Mouse (Mus musculus) stomach, embryonic 14.5 days (tissue): Measurements from ENCODE around the gene Mthfr. TPM values are rescaled to one million over a fixed set of nuclear protein-coding genes. Genes with fewer than 3 reads are reported as not detected.
A peak's percentile ranks its signal among the peaks of the same experiment; 100 is the strongest.

Experiments
- ATAC-seq: fragments of 200-750 bp; cut with Nextera tagmentation; 2 replicates; pipeline ENCODE4 v1.8.0; 2017; ENCODE audit warnings: low read depth, moderate TSS enrichment; ENCODE audit not compliant: insufficient number of reproducible peaks, insufficient read depth, low FRiP score
- H3K27ac ChIP-seq: fragments of 300-500 bp; sonication (generic); 2 replicates; pipeline ENCODE4 v1.5.1; 2014; ENCODE audit warnings: mild to moderate bottlenecking, low read length, moderate library complexity, mixed read lengths
- H3K27me3 ChIP-seq: fragments of 300-500 bp; sonication (generic); 2 replicates; pipeline ENCODE4 v1.6.1; 2014; ENCODE audit warnings: low read length, control low read depth, mixed read lengths; ENCODE audit not compliant: control insufficient read depth, insufficient read depth
- H3K36me3 ChIP-seq: fragments of 300-500 bp; sonication (generic); 2 replicates; pipeline ENCODE4 v1.6.1; 2014; ENCODE audit warnings: mild to moderate bottlenecking, control low read depth, low read length, moderate library complexity, mixed read lengths; ENCODE audit not compliant: control insufficient read depth, insufficient read depth
- H3K4me1 ChIP-seq: fragments of 300-500 bp; sonication (generic); 2 replicates; pipeline ENCODE4 v1.6.1; 2014; ENCODE audit warnings: low read length, control low read depth, mixed read lengths; ENCODE audit not compliant: control insufficient read depth, insufficient read depth
- H3K4me2 ChIP-seq: fragments of 300-500 bp; sonication (generic); replicated peaks from 2 replicates; pipeline ENCODE4 v1.6.1; 2014; ENCODE audit warnings: low read depth, low read length, control low read depth
- H3K4me3 ChIP-seq: fragments of 300-500 bp; sonication (generic); 2 replicates; pipeline ENCODE4 v1.5.1; 2014; ENCODE audit warnings: low read depth, low read length, control low read depth
- H3K9ac ChIP-seq: fragments of 300-500 bp; sonication (generic); replicated peaks from 2 replicates; pipeline ENCODE4 v1.6.1; 2014; ENCODE audit warnings: low read depth, mild to moderate bottlenecking, control low read depth, low read length, moderate library complexity, mixed read lengths
- H3K9me3 ChIP-seq: fragments of 300-500 bp; sonication (generic); 2 replicates; pipeline ENCODE4 v1.6.1; 2016; ENCODE audit warnings: low read depth, low read length, control low read depth; ENCODE audit not compliant: control insufficient read depth
- WGBS: fragments of 180-500 bp; shearing (Covaris S2); extraction: QIAGEN DNeasy Blood & Tissue Kit; methylation state at CpG from one replicate; pipeline ENCODE4 v1.1.7; 2014; 5-methylcytosine and 5-hydroxymethylcytosine counted together
- polyA plus RNA-seq: library from polyadenylated mRNA; unstranded; fragments of >200 nt; fragmentation: Nextera tagmentation; extraction: Ambion mirVana; gene quantifications from 2 replicates; pipeline ENCODE4 v1.2.1, GENCODE M21; 2014

Mthfr gene
- polyA plus RNA-seq, 1 experiment from 2014 or later: 18.0 TPM

DNA sequence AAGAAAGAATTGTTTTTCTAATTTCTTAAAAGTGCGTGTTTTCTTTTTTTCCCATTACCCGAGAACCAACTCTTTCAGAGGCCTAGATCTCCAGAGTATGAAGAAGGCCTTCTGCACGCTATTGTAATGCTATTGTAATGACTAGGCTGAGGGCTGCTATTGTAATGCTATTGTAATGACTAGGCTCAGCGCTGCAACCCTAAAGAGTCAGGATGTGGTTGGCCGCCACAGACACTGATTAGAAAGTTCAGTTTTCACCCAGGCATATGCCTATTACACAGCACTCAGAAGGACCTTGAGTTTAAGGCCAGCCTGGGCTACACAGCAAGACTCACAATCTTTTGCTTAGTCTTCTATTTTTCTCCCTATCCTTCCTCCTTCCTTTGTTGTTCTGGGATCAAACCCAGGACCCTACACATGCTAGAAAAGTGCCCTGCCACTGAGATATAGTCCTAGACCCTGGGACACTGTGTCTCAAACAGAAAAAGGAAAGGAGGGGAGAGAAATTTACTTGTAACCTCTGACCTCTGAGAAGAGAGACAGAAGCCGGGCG is 4.9 kb upstream of the Mthfr start:
- no peak overlapping the region for H3K9ac ChIP-seq
- 82% methylated on average over 7 of the region's 7 CpGs for WGBS

DNA sequence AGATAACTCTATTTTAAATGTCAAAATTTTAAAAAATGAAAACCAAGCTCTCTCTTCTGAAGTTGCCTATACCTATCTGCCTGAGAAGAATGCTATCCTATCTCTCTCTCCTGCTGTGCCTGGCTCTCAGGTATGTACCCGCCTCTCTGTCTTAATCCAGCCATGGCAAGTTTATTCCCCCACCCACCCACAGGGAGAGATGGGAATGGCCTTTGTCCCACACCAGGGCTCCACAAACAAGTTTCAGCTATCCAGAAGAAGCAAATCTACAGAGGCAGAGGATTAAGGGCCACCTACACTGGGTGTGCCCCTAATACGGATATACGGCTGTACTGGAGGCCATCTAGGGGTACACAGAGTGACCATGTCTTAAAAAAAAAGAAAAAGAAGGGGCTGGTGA is 3.4 kb upstream of the Mthfr start:
- no peak for ATAC-seq
- H3K9ac ChIP-seq: no peak overlapping the region
- no peaks in the 10 kb centered on the region for H3K27me3 ChIP-seq
- 84% methylated on average over 3 of the region's 3 CpGs for WGBS
- no peaks in the 10 kb centered on the region for H3K9me3 ChIP-seq
- no peak overlapping the region for H3K4me2 ChIP-seq
- H3K4me1 ChIP-seq: peaks cover 22% of the 10 kb centered on the region
- peaks cover 6% of the 10 kb centered on the region for H3K36me3 ChIP-seq
- H3K27ac ChIP-seq: no peak overlapping the region
- H3K4me3 ChIP-seq: no peak overlapping the region

More for the DNA sequence above, 4.9 kb upstream of the Mthfr start:
- Histone ChIP-seq H3K4me3 (no peak overlapping the region), H3K36me3 (peaks cover 10% of the 10 kb centered on the region), H3K9me3 (no peaks in the 10 kb centered on the region), H3K27ac (no peak overlapping the region), H3K4me2 (no peak overlapping the region), H3K4me1 (peaks cover 8% of the 10 kb centered on the region), H3K27me3 (no peaks in the 10 kb centered on the region)
- no peak for ATAC-seq

DNA sequence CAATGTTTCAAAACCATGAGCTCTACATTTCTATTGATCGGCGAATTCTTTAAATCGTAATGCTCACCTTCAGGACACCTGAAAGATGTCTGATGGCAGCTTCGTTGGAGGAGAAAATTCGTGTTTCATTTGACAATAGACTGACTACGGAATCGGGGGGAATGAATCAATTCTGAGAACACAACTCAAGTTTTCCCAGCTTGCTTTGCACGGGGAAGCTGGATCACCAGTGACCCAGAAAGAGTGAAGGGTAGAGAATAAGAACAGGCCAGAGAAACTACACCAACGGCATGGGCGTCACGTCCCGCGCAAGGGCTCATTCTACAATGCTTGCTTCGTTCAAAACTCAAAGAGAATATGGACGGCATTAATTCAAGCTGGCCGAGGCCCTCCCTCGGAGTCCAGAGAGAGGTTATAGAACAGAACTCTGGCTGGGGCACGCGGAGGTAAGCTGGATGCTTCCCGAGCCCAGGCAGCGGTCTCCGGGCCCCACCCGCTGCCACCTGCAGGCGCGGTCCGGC is 738 bp upstream of the Mthfr start:
- ATAC-seq: no peak
- H3K4me3 ChIP-seq: peak overlapping the region; percentile 78
- peak overlapping the region; percentile 54 for H3K9ac ChIP-seq
- 9% methylated on average over 26 of the region's 26 CpGs for WGBS
- peaks cover 6% of the 10 kb centered on the region for H3K36me3 ChIP-seq
- H3K27ac ChIP-seq: peak overlapping the region; percentile 75; the same call in 1 of the 2 replicates
- peaks cover 34% of the 10 kb centered on the region for H3K4me1 ChIP-seq
- H3K27me3 ChIP-seq: no peaks in the 10 kb centered on the region
- no peaks in the 10 kb centered on the region for H3K9me3 ChIP-seq
- H3K4me2 ChIP-seq: peak overlapping the region; percentile 67

DNA sequence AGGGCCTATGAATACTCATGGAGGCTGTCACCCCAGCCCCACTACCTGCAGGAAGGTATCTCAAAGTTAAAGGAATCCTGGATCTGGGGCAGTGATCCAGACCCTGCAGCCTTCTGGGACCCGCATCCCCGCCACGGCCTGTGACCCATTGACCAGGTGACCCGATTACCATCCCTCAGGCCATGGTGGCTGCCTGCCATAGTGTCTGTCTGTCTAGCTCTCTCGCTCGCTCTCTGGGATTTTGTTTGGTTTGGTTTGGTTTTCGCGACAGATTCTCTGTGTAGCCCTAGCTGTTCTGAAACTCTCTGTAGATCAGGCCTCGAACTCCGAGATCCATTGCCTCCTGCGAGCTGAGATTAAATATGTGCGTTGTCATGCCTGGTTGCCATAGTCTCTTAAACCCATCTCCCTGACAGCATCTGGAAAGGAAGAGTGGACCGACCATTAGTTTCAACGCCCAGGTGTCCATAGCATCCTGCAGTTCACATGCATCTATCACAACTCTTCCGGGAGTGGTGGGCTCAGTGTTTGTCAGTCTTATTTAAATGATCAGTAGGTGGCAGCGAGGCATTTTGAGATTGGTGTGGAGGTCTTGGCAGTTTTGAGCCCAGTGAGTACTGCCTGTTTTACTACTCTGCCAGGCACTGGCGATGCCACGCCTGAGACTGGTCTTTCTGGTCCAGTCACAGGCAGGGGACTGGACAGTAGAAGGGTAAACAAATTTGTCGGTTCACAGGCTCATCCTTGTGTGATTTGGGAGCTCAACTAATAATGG is 564 bp downstream of the Mthfr start:
- H3K4me1 ChIP-seq: peaks cover 34% of the 10 kb centered on the region
- H3K27ac ChIP-seq: peak overlapping the region; percentile 29; the same call in 1 of the 2 replicates
- peak overlapping the region; percentile 31; the same call in 1 of the 2 replicates for H3K9ac ChIP-seq
- 18% methylated on average over 19 of the region's 19 CpGs for WGBS
- peaks cover 6% of the 10 kb centered on the region for H3K36me3 ChIP-seq
- no peaks in the 10 kb centered on the region for H3K9me3 ChIP-seq
- H3K27me3 ChIP-seq: no peaks in the 10 kb centered on the region
- H3K4me3 ChIP-seq: peak overlapping the region; percentile 78
- no peak for ATAC-seq
- peak overlapping the region; percentile 64 for H3K4me2 ChIP-seq

DNA sequence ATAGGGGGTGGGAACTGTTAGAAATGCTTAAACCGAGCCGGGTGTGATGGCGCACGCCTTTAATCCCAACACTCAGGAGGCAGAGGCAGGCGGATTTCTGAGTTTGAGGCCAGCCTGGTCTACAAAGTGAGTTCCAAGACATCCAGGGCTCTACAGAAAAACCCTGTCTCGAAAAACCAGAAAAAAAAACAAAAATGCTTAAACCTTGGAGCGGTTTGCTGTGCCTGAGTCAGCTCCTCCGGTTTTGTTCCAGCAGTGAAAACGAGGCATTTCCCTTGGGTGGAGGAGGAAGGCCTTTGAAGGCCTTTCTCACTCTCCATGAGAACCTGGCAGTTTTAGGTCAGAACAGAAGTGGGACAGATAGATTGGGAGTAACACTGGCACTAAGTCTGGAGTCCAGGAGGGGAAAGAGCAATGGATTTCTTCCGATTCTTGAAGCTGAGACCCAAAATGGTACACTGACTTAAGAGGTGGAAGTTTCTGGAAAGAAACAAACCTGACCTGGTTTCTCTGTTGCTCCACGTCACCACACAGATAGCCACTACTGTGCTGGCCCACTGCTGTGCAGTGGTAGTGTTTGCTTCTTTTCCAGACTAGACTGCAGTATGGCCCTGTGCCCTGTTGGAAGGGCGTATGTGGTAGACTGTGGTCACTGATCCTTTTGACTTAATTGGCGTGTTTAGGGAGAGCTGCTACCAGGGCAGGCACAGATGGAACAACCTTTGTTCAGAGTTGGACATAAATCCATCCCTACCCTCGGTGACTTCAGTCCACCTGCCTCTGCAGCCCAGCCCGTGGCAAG is 1.4 kb downstream of the Mthfr start:
- H3K4me1 ChIP-seq: peaks cover 34% of the 10 kb centered on the region
- peaks cover 7% of the 10 kb centered on the region for H3K36me3 ChIP-seq
- no peak for ATAC-seq
- H3K27me3 ChIP-seq: no peaks in the 10 kb centered on the region
- peak overlapping the region; percentile 64 for H3K4me2 ChIP-seq
- H3K9me3 ChIP-seq: no peaks in the 10 kb centered on the region
- H3K4me3 ChIP-seq: peak overlapping the region; percentile 39
- peak overlapping the region; percentile 81; the same call in 1 of the 2 replicates for H3K27ac ChIP-seq
- 68% methylated on average over 15 of the region's 15 CpGs for WGBS
- no peak overlapping the region for H3K9ac ChIP-seq

DNA sequence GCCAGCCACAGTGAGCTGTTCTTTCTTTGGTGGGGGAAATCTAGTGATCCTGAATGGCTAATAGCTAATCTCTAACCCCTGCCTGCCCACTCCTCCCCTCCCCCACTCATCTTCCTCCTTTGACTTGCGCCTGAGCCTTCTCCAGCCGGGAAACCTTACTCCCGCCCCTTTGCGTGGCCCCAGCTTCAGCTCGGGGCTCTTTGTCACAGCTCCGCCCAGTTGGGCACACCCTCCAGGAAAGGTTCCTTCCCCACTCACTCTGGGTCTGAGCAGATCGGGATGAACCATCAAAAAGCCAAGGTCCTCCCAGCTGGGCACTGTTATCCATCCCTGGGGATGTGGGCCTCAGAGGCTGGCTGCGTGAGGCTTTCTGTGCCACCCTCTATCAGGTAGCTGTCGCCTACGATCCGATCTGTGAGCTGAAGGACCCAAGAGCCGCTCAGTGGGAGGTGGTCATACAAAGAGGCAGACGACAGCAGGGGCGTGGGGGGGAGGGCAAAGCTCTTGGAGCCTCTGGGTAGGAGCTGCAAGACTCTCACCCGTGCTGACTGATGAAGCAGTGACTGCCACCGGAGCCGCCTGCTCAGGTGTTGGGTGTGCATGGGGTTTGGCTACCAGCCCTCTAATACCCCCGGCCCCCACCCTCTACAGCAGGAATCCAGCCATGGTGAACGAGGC is 2.2 kb downstream of the Mthfr start:
- Histone ChIP-seq H3K9ac (peak overlapping the region; percentile 36), H3K27me3 (no peaks in the 10 kb centered on the region), H3K9me3 (no peaks in the 10 kb centered on the region), H3K4me1 (peaks cover 34% of the 10 kb centered on the region), H3K27ac (peak overlapping the region; percentile 81), H3K36me3 (peaks cover 7% of the 10 kb centered on the region), H3K4me2 (peak overlapping the region; percentile 64), H3K4me3 (peak overlapping the region; percentile 39)
- WGBS: under 1% methylated on average over 19 of the region's 19 CpGs
- ATAC-seq: peak; percentile 35

DNA sequence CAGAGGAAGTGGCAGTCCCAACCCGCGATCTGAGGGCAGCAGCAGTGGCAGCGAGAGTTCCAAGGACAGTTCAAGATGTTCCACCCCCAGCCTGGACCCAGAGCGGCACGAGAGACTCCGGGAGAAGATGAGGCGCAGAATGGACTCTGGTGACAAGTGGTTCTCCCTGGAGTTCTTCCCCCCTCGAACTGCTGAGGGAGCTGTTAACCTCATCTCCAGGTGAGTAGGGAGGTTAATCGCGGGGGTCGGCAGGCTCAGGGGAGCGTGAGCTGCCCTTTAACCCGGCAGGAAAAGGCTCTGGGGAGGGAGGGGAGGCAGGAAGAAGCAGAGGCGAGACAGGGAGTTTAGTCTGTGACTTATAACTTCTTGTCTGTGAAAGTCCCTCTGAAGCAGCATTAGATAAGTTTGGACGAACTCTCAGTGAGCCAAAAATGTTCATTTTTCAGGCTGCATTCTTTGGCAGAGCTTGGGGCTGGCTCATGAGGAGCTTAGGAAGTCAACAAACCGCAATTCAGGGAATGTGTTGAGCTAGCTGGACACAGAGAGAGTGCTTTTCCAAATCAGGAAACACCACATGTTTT is 2.8 kb downstream of the Mthfr start:
- Histone ChIP-seq H3K4me1 (peaks cover 34% of the 10 kb centered on the region), H3K27ac (peak overlapping the region; percentile 81), H3K4me2 (peak overlapping the region; percentile 64), H3K9me3 (no peaks in the 10 kb centered on the region), H3K9ac (peak overlapping the region; percentile 36), H3K4me3 (peak overlapping the region; percentile 39), H3K36me3 (peaks cover 7% of the 10 kb centered on the region), H3K27me3 (no peaks in the 10 kb centered on the region)
- 2% methylated on average over 16 of the region's 16 CpGs for WGBS
- ATAC-seq: no peak
